Mouse (Mus musculus) spleen, adult 12 weeks (tissue): Measurements from ENCODE around the gene Wscd1.

ENCODE experiments used
- DNase-seq: peaks from one replicate; pipeline ENCODE4 v3.0.0; 2022; ENCODE audit warnings: low spot score

The Wscd1 gene

DNA sequence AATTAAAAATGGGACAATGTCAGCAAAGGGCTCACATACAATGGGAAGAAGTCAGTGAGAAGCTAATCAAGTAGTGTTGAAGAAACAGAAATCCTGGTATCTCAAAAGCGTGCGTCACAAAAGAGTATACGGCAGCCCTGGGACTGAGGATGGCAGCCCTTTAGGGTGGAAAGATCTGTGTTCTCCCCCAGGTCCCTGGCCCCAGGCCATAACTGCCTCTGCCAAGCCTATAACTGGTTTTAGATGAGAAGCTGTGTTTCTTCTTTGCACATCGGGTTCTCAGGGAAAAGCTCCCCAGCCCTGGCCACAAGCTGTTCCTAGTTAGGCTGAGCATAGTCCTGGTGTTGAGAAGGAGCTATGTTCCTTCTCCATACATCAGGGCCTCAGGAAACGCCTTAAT lies 72.3 kb downstream of the Wscd1 start:
- no peak for DNase-seq

DNA sequence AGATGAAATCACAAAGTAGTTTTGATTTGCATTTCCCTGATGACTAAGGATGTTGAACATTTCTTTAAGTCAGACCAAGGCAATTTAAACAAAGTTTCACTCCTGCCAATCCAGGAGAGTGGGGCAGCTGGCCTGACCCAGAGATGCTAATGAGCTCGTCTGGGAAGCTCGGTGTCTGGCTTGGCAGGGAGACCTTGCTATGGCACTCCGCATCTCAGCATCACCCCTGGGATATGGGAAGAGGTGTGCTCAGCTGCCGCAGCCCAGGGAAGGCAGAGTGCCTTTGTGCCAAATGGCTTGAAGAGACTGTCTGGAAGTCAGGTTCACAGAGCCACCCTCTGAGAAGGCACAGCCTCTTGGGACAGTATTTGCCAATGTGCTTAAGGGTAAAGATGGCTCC lies 75.3 kb downstream of the Wscd1 start:
- no peak for DNase-seq
